Mouse (Mus musculus) liver, embryonic 13.5 days (tissue): ENCODE measurements around the gene Grm1. TPM values are rescaled to one million over a fixed set of nuclear protein-coding genes. Genes with fewer than 3 reads are reported as not detected.

Experiments used
- polyA plus RNA-seq: library from polyadenylated mRNA; unstranded; fragments of >200 nt; fragmentation: Nextera tagmentation; extraction: Ambion mirVana; gene quantifications from 2 replicates; pipeline ENCODE4 v1.2.1, GENCODE M21; 2015

Gene Grm1
- polyA plus RNA-seq, 1 experiment from 2014 or later = 0.08 TPM

Other genes starting within 250 kb of the Grm1 start
- 3.9 and 6.2 TPM in 2 replicates for gene Shprh, start 67.1 kb upstream of the Grm1 start, polyA plus RNA-seq
- gene Fbxo30, start 199.0 kb upstream of the Grm1 start, polyA plus RNA-seq = 48.2 and 59.6 TPM in 2 replicates